Mouse (Mus musculus): ENCODE results near the gene Erg28.

Gene Erg28

DNA sequence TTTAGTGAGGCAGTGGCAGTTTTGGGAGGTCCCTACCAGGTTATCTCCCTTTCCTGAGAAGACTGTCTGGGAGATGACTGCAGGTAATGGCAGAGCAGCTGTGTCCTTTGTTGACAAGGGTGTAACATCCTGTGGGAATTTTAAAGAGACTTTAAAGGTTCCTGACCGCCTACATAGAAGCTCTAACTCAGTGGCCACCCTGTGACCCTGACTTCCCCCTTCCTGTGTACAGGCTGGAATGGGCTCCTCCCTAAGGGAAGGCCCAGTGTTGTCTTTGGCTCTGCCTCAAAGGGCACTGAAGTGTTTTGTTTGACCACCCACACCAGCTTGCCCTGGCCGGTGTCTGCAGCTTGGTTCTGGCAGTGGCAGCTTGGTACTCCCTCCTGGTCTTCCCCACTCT lies 10.8 kb downstream of the Erg28 start:
- in situ Hi-C loops (cut with MboI, MseI): no loop called here

DNA sequence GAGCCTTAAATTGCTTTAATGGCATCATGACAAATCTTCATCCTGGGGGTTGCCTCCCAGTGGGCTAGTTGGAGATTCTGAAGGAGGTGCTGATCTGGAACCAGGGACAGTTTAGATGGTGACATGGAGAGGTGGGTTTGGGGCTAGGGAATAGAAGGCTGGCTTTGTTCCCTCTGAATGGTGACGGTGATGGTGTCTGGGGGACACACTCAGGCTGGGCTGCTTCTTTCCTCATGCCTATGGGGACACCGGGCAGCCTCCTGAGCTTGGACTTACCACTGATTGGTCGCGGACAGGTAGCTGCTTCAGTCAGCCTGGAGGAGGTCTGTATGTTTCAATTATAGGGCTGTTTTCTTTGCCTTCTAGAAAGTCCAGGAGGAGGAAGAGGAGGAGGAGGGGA lies 12.7 kb downstream of the Erg28 start:
- in situ Hi-C loops (cut with MboI, MseI): no loop called here

DNA sequence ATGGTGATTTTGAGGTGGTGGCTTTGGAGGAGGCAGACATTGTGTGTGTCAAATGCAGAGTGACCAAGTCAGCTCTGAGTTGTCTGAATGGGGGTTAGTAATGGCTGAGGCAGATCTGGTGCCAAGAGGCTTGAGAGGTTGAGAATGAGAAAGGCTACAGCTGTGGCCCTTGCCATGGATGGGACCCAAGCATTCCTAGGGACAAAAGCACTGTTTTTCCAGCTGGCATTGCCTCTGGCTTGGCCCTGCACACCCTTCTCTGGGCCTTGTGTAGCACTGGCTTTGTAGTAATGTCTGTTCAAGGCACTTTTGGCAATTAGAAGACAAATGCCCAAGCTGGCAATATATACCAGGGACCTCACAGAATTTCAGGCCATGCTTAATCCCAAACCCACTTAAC lies 13.4 kb downstream of the Erg28 start:
- in situ Hi-C loops (cut with MboI, MseI): no loop called here

DNA sequence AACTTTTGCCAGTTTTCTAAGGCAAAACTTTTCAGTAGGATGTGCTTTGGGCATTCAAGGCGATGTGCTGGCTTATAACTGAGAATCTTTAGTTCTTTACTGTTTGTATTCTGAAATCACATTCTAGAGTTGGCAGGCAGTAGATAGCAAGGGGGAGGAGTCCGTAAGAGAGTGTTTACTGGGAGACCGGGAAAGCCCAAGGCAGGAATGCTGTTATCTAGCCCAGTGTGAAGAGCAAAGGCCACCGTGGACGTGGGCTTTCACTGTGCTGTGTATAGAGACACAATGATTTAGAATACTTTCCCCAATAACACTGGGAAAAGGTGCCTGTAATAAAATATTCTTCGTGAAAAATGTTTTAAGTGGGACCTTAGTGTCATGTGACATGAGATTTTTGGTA lies 14.6 kb downstream of the Erg28 start:
- in situ Hi-C loops (cut with MboI, MseI): no loop called here

DNA sequence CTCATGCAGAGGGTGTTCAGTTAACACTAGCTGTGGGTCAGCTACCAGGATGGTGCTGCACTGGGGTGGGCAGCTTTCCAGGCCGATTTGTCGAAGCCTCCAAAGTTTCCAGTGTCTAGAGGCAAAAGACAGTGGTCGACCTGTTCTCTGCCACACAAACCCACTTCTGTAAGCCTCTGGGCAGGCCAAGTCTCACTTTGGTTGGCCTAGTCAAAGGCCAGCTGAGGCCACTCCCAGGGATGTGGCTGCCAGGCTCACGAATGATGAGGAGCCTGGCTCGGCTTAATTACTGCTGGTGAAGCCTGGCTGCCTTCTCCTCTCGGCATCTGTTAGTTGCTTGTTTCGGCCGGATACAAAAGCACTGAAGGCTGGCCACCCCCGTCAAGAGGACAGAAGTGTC lies 24.3 kb downstream of the Erg28 start:
- in situ Hi-C loops (cut with MboI, MseI): no loop called here

DNA sequence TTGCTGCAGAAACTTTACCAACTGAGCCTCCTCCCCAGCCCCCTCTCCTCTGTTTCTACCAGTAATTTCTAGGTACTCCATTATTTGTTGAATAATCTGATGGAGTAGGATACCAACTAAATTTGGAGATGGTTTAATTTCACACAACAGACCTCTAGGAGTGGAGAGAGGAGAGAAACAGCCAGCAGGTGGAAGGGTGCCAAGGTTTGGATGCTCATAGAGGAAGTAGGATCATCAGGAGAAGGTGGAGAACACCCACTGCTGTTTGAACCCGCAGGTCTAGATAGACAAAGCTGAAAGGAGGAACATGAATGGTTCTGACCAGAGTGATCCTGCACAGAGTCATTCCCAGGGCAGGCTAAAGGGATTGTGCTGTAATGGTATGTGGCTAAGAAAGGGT lies 28.8 kb downstream of the Erg28 start:
- in situ Hi-C loops (cut with MboI, MseI): loop anchor here (25.0 kb wide), 1 partner anchor 1183 kb away; the partner anchor contains the start of gene Abcd4

DNA sequence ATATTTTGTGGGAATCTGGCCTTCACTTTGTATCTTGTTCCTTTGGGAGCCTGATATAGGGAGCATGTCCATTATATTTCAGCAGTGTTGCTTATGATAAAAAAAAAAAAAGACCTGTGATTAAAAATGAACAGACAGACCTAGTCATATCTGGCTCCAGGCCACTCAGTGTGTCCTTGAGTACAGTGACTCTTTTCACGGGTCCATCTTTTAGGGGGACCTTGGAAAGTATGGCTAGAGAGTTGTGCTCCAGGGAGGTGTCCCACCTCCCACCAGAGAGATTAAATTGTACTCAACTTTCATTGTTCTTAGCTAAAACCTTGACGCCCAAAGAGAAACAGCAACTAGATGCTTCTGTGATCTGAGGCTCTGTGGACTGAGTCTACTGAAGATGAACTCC lies 30.3 kb downstream of the Erg28 start:
- in situ Hi-C loops (cut with MboI, MseI): loop anchor here (5.0 to 25.0 kb wide), 2 partner anchors 107 to 1182 kb away; partner anchors contain the start of genes Abcd4 and Batf

DNA sequence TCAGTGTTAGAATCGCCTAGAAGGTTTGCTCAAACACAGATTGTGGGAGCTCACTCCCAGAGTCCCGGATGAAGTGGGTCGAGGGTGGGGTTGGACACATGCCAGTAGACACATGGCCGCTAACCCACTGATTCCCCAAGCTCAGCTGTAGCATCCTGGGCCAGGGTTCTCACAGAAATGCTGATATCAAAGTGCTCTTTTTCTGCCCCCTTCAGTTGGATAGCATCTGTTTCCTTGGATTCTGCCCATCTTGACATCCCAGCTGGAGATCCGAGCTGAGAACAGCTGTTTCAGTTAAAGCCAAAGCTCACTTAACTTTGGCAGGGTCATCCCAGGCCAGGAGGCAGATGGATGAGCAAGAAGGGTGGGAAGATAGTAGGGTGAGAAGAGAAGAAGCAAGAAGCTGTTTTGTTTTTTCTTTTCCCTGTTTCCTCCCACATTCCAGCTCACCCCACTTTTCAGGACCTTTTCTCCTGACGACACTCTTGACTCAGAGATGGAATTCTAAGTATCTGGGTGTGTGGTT lies 31.5 kb downstream of the Erg28 start:
- in situ Hi-C loops (cut with MboI, MseI): loop anchor here (5.0 to 25.0 kb wide), 2 partner anchors 106 to 1181 kb away; partner anchors contain the start of genes Abcd4 and Batf

DNA sequence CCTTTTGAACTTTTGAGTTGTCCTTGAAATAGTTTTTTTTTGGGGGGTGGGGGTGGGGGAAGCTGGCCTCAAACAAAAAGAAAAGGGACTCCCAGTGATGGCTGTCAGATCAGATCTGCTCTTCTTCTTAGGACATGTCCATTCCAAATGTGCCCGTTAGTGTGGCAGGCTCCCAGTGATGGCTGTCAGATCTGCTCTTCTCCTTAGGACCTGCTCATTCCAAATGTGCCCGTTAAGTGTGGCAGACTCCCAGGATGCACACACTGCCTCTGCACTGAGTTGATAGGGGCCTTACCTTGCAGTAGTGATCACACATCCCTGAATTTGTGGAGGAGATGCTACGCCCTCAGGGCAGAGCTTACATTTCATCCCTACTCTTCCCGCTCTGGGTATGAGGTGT lies 32.2 kb downstream of the Erg28 start:
- in situ Hi-C loops (cut with MboI, MseI): loop anchor here (5.0 to 25.0 kb wide), 2 partner anchors 105 to 1180 kb away; partner anchors contain the start of genes Abcd4 and Batf

DNA sequence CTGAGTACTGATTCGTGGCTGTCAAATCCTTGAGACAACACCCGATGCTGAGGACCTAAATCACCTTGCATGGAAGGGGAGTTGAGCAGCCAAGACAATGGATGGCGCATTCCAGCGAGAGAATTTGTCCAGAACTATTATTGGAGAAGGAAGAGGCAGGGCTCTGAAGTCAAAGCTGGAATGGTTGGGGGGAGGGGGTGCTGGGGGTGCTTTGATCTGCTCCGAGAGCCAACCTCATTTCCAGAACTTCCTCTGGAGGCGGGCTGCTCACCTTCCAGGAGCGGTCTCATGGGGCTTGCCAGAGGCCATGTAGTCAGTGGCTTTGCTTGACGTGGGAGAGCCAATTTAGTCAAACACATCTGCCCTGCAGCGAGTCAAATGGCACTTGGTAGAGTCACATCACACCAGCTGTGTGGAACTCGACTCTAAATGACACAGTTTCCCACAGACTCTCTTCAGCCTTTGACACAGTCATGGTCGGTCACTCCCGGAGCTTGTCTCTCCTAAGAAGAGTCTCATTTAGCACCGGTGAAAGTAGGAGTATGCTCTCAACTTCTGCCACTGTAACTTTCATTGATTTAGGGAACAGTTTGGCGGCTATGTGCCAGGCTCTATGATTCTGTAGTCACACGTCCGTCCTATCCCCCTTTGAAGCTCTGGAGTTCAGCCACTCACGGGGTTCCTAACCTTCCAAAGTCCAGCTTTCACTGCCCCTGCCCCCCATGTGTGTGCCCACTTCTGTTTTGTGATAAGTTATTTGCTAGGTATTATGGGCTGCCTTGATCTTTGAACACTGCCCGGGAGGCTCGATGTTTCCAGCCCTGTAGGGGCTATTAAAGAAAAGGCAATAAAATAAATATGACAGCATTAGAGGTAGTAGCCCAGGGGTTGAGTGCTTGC lies 39.2 kb downstream of the Erg28 start:
- in situ Hi-C loops (cut with MboI, MseI): loop anchor here (25.0 kb wide), 1 partner anchor 1173 kb away; the partner anchor contains the start of gene Abcd4

DNA sequence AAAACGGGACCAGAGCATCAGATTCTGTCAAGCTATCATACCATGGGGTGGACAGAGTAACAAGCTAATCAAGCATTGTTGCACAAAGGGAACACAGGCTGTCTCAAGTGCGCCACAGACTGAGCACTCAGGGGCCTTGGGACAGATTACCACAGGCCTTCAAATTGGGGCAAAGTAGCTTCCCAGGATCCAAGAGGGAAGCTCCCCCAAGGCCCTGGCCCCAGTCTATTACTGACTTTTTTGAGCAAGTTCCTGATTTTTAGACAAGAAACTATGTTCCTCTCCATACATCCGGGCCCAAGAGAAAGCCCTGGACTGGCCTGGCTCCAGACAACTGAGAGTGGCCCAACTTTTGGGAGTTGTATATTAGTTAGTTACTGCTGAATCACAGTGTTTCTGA lies 42.7 kb downstream of the Erg28 start:
- in situ Hi-C loops (cut with MboI, MseI): loop anchor here (25.0 kb wide), 1 partner anchor 1169 kb away; the partner anchor contains the start of gene Abcd4

DNA sequence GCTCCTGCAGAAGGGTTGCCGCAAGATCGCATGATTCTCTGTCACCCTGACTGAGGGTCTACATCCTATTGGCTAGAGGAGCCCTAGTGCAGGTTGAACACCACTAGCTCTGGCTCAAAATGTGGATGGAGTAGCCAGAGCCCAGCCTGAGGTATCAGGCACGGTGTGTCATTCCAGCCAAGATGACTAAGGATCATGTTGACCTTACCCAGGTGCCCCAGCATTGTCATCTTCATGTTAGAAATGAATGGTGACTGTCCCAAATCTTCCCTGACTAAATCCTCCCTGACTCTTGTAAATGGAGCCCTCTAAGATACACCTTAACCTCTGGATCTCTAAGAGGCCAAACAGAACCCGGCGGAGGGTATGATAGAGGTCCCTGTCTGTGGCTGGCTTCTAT lies 44.6 kb downstream of the Erg28 start:
- in situ Hi-C loops (cut with MboI, MseI): loop anchor here (25.0 kb wide), 1 partner anchor 1167 kb away; the partner anchor contains the start of gene Abcd4

DNA sequence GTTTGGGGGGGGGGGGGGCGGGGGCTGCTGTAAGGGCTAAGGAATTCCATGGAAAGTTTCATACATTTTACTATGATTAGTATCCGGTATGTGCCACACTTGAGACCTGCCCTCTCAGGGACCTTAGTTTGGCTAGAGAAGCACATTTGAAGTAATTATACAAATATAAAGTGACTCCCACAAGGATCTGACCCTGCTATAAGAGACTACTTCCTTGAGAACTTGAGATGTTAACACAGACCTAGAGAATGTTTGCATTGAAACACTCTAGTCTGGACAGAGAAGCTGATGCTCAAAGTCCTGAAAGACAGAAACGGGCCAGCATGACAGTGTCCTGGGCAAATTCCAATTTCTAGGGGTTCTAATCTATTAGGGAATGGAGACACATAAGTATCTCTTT lies 45.4 kb downstream of the Erg28 start:
- in situ Hi-C loops (cut with MboI, MseI): loop anchor here (25.0 kb wide), 1 partner anchor 1167 kb away; the partner anchor contains the start of gene Abcd4

DNA sequence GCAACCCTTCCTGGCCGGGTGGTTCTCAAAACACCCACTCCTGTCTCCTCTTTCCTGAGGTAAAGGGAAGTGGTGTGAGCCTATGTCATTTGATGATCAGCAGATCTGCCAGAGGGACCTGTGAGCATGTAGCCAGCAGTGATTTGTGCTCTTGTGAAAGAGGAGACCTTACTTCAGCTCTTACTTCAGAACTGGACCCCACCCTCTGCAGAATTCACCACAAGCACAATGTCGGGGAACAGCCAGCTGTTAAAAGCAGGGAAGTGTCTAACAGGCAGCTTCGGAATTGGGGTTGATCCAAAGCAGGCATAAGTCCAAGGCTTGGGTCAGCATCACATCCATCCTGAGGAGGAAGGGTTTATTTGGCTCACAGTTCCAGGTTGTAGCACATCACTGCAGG lies 53.0 kb downstream of the Erg28 start:
- in situ Hi-C loops (cut with MboI, MseI): no loop called here

DNA sequence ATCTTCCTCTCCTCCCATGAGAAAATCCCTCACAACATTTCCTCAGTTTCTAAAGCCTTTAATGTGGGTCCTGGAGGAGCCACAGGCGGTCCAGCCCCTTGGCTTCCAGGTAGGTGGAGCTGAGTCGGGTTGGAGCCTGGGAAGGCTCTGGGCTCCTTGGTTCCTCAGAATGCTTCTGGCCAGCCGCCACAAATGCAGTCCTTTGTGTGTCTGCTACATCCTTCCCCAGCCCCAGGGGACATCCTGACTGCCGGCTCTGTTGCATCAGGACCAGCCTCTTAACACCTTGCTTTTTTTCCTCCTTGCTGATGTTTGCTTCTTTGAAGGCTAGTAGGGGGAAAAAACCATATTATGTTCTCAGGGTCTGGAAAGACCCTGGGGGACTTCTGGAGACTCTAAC lies 56.6 kb downstream of the Erg28 start:
- in situ Hi-C loops (cut with MboI, MseI): no loop called here

DNA sequence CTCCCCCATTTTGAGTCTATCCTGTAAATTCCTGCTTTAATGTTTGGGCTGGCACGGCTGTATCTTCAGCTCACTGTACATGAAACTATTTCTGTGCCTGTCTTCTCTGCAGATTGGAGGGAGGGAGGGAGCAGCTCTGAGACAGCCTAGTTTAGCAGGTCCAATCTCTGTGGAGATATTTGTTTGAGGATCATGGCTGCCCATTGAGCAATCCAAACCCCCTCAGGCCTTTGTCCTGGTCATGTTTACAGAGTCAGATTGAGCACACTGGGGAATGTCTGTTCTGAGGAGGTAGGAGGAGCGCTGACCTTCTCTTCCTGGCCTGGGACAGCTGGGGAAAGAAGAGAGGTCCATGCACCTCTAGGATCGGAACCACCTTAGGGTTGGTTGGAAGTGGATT lies 58.1 kb downstream of the Erg28 start:
- in situ Hi-C loops (cut with MboI, MseI): no loop called here
